12 mouse cellular contexts compared by ENCODE assay signal in genomic region chr8:84995680-84996079, GRCm38 (mm10). TPM values are rescaled to one million over a fixed set of nuclear protein-coding genes. Genes with fewer than 3 reads are reported as not detected.
DNase-seq lines count a peak whose midpoint lies in the region; ATAC-seq and TF ChIP-seq lines count a peak whose summit lies in the region.
"Had no signal": no experiment of that assay in that cellular context is flagged by ENCODE, and none has a peak within 500 bp of the region (broad histone marks: within the 10 kb centered on the region; RNA-seq: fewer than 3 reads in every experiment).

No protein-coding gene starts in this region.

- no peak for DNase-seq in forebrain, embryonic 11.5 days (ENCODE audit: low spot score)
- peak; percentile 41 for DNase-seq in thymus, postnatal 0 days (ENCODE audit: low spot score)
- DNase-seq in thymus, adult 18-20 months: no peak
- DNase-seq in limb, embryonic 10.5 days (ENCODE audit: low spot score): peak; percentile 43
- DNase-seq in stomach, postnatal 0 days (ENCODE audit: low spot score): no peak
- no peak for DNase-seq in liver, postnatal 0 days
- no peak for DNase-seq in yolk sac, embryonic 10.5 days (ENCODE audit: low spot score)
- DNase-seq: kidney, postnatal 14 days; lung, postnatal 4 days had no signal

- ATAC-seq in forebrain, embryonic 12.5 days (ENCODE audit: low FRiP score): no peak
- ATAC-seq in forebrain, embryonic 11.5 days (replicated peaks; ENCODE audit: low FRiP score): no peak
- no peak for ATAC-seq in stomach, postnatal 0 days (ENCODE audit: low FRiP score, low TSS enrichment)
- ATAC-seq in liver, postnatal 0 days: no peak
- ATAC-seq: activated CD4-positive, CD25-positive, alpha-beta regulatory T cell, adult 4 months had no signal

- H3K27ac ChIP-seq in forebrain, embryonic 12.5 days: 0 out of 2 replicates have a peak overlapping the region, but pooled peaks have one; percentile 9
- no peak overlapping the region for H3K27ac ChIP-seq in forebrain, embryonic 11.5 days (ENCODE audit: low read depth, low read length)
- H3K27ac ChIP-seq in limb, embryonic 10.5 days: peak overlapping the region; percentile 56; the same call in 1 of the 2 replicates
- H3K27ac ChIP-seq in stomach, postnatal 0 days (replicated peaks): no peak overlapping the region
- H3K27ac ChIP-seq in liver, postnatal 0 days (ENCODE audit: low read depth): no peak overlapping the region

- TF ChIP-seq CTCF in stomach, postnatal 0 days (IDR thresholded peaks at IDR 0.05; ENCODE audit: low read depth): no peak
- no peak for TF ChIP-seq CTCF in liver, postnatal 0 days (IDR thresholded peaks at IDR 0.05; ENCODE audit: low read depth)

- H3K27me3 ChIP-seq in forebrain, embryonic 12.5 days: peaks cover 24% of the 10 kb centered on the region
- no peaks in the 10 kb centered on the region; the same call in 1 of the 2 replicates for H3K27me3 ChIP-seq in forebrain, embryonic 11.5 days (ENCODE audit: control insufficient read depth, insufficient read depth, low read length)
- peaks cover 60% of the 10 kb centered on the region for H3K27me3 ChIP-seq in limb, embryonic 10.5 days (ENCODE audit: low read depth, poor library complexity, severe bottlenecking)
- no peaks in the 10 kb centered on the region for H3K27me3 ChIP-seq in stomach, postnatal 0 days (ENCODE audit: control insufficient read depth, insufficient read depth, low read length)
- no peaks in the 10 kb centered on the region for H3K27me3 ChIP-seq in liver, postnatal 0 days (ENCODE audit: insufficient read depth, low read length)

- no peaks in the 10 kb centered on the region for H3K9me3 ChIP-seq in forebrain, embryonic 12.5 days
- no peaks in the 10 kb centered on the region for H3K9me3 ChIP-seq in forebrain, embryonic 11.5 days (ENCODE audit: control insufficient read depth, low read length)
- no peaks in the 10 kb centered on the region for H3K9me3 ChIP-seq in limb, embryonic 10.5 days (replicated peaks)
- no peaks in the 10 kb centered on the region for H3K9me3 ChIP-seq in stomach, postnatal 0 days (ENCODE audit: control insufficient read depth, low read length)
- H3K9me3 ChIP-seq in liver, postnatal 0 days (ENCODE audit: low read length): no peaks in the 10 kb centered on the region

- H3K4me3 ChIP-seq in forebrain, embryonic 12.5 days (replicated peaks): peak overlapping the region; percentile 5; the same call in 1 of the 2 replicates
- H3K4me3 ChIP-seq in forebrain, embryonic 11.5 days (ENCODE audit: low read depth, low read length): no peak overlapping the region
- H3K4me3 ChIP-seq in limb, embryonic 10.5 days: peak overlapping the region; percentile 24
- H3K4me3 ChIP-seq in stomach, postnatal 0 days (ENCODE audit: low read depth, low read length): no peak overlapping the region
- H3K4me3 ChIP-seq in liver, postnatal 0 days (ENCODE audit: low read depth, low read length): no peak overlapping the region

- 29% methylated on average over 25 of the region's 25 CpGs for WGBS in forebrain, embryonic 12.5 days
- 21% methylated on average over 25 of the region's 25 CpGs for WGBS in forebrain, embryonic 11.5 days
- WGBS in limb, embryonic 10.5 days: 25% methylated on average over 25 of the region's 25 CpGs
- 44% methylated on average over 25 of the region's 25 CpGs for WGBS in stomach, postnatal 0 days
- WGBS in liver, postnatal 0 days (ENCODE audit: insufficient replicate concordance): 73% methylated on average over 25 of the region's 25 CpGs

- no peak overlapping the region for H3K9ac ChIP-seq in forebrain, embryonic 12.5 days
- H3K9ac ChIP-seq in forebrain, embryonic 11.5 days (ENCODE audit: low read length): no peak overlapping the region; the same call in 1 of the 2 replicates
- no peak overlapping the region for H3K9ac ChIP-seq in stomach, postnatal 0 days (ENCODE audit: low read length)
- H3K9ac ChIP-seq in liver, postnatal 0 days (replicated peaks): no peak overlapping the region

- peaks cover 20% of the 10 kb centered on the region for H3K4me1 ChIP-seq in forebrain, embryonic 12.5 days
- peaks cover 3% of the 10 kb centered on the region; the same call in 1 of the 2 replicates for H3K4me1 ChIP-seq in forebrain, embryonic 11.5 days (replicated peaks; ENCODE audit: control insufficient read depth, insufficient read depth, low read length)
- peaks cover 21% of the 10 kb centered on the region for H3K4me1 ChIP-seq in limb, embryonic 10.5 days
- peaks cover 6% of the 10 kb centered on the region for H3K4me1 ChIP-seq in stomach, postnatal 0 days (replicated peaks; ENCODE audit: control insufficient read depth, insufficient read depth)
- peaks cover 13% of the 10 kb centered on the region for H3K4me1 ChIP-seq in liver, postnatal 0 days (ENCODE audit: insufficient read depth)

- no peak for TF ChIP-seq EP300 in stomach, postnatal 0 days (optimal IDR thresholded peaks at IDR 0.05)
- TF ChIP-seq EP300 in liver, postnatal 0 days (IDR thresholded peaks at IDR 0.05; ENCODE audit: low read depth): no peak

- peak overlapping the region; percentile 27; the same call in 1 of the 2 replicates for H3K4me2 ChIP-seq in forebrain, embryonic 12.5 days
- H3K4me2 ChIP-seq in forebrain, embryonic 11.5 days (ENCODE audit: low read depth, low read length, severe bottlenecking): no peak overlapping the region
- 0 out of 2 replicates have a peak overlapping the region, but pooled peaks have one; percentile 8 for H3K4me2 ChIP-seq in stomach, postnatal 0 days (replicated peaks; ENCODE audit: low read depth)
- H3K4me2 ChIP-seq in liver, postnatal 0 days (ENCODE audit: low read depth, low read length): no peak overlapping the region

- no peaks in the 10 kb centered on the region; the same call in 1 of the 2 replicates for H3K36me3 ChIP-seq in forebrain, embryonic 12.5 days (replicated peaks)
- no peaks in the 10 kb centered on the region for H3K36me3 ChIP-seq in forebrain, embryonic 11.5 days (ENCODE audit: control insufficient read depth, insufficient read depth, low read length)
- no peaks in the 10 kb centered on the region for H3K36me3 ChIP-seq in limb, embryonic 10.5 days
- no peaks in the 10 kb centered on the region for H3K36me3 ChIP-seq in stomach, postnatal 0 days (ENCODE audit: control insufficient read depth, insufficient read depth, low read length)
- 0 out of 2 replicates have a peak, but pooled peaks cover 7% of the 10 kb centered on the region for H3K36me3 ChIP-seq in liver, postnatal 0 days (replicated peaks; ENCODE audit: insufficient read depth, low read length)

RNA-seq across cellular contexts. Expression of gene Hook2, which starts 5.3 kb away (rescaled TPM):
- polyA plus RNA-seq in forebrain, embryonic 12.5 days (2016; fragmentation: Nextera tagmentation; extraction: Ambion mirVana): 16.1 and 18.2 TPM in 2 replicates
- polyA plus RNA-seq in forebrain, embryonic 11.5 days (2014; fragmentation: Nextera tagmentation; extraction: Ambion mirVana): 14.8 and 15.5 TPM in 2 replicates
- polyA plus RNA-seq in thymus, postnatal 0 days (2015; fragmentation: Nextera tagmentation; extraction: Ambion mirVana): 14.9 and 16.0 TPM in 2 replicates
- polyA plus RNA-seq in limb, embryonic 10.5 days (2016; fragmentation: Nextera tagmentation; extraction: Ambion mirVana): 16.0 and 19.1 TPM in 2 replicates
- 28.8 and 30.9 TPM in 2 replicates for polyA plus RNA-seq in stomach, postnatal 0 days (2015; fragmentation: Nextera tagmentation; extraction: Ambion mirVana)
- polyA plus RNA-seq in liver, postnatal 0 days (2015; fragmentation: Nextera tagmentation; extraction: Ambion mirVana): 12.0 and 12.2 TPM in 2 replicates

RNA-seq across cellular contexts. Expression of gene Junb, which starts 17.2 kb away (rescaled TPM):
- polyA plus RNA-seq in forebrain, embryonic 12.5 days (2016; fragmentation: Nextera tagmentation; extraction: Ambion mirVana): 4.8 and 4.9 TPM in 2 replicates
- 5.2 and 5.8 TPM in 2 replicates for polyA plus RNA-seq in forebrain, embryonic 11.5 days (2014; fragmentation: Nextera tagmentation; extraction: Ambion mirVana)
- polyA plus RNA-seq in thymus, postnatal 0 days (2015; fragmentation: Nextera tagmentation; extraction: Ambion mirVana): 71.2 and 71.6 TPM in 2 replicates
- 9.9 and 14.4 TPM in 2 replicates for polyA plus RNA-seq in limb, embryonic 10.5 days (2016; fragmentation: Nextera tagmentation; extraction: Ambion mirVana)
- 88.5 and 95.9 TPM in 2 replicates for polyA plus RNA-seq in stomach, postnatal 0 days (2015; fragmentation: Nextera tagmentation; extraction: Ambion mirVana)
- polyA plus RNA-seq in liver, postnatal 0 days (2015; fragmentation: Nextera tagmentation; extraction: Ambion mirVana): 14.2 and 21.9 TPM in 2 replicates

RNA-seq across cellular contexts. Expression of gene Best2, which starts 18.7 kb away (rescaled TPM):
- polyA plus RNA-seq in forebrain, embryonic 12.5 days (2016; fragmentation: Nextera tagmentation; extraction: Ambion mirVana): not detected in 2 replicates
- polyA plus RNA-seq in forebrain, embryonic 11.5 days (2014; fragmentation: Nextera tagmentation; extraction: Ambion mirVana): not detected in 2 replicates
- 0.12 TPM in 1 of 2 replicates, not detected in the other for polyA plus RNA-seq in thymus, postnatal 0 days (2015; fragmentation: Nextera tagmentation; extraction: Ambion mirVana)
- not detected in 2 replicates for polyA plus RNA-seq in limb, embryonic 10.5 days (2016; fragmentation: Nextera tagmentation; extraction: Ambion mirVana)
- polyA plus RNA-seq in stomach, postnatal 0 days (2015; fragmentation: Nextera tagmentation; extraction: Ambion mirVana): 0.06 and 0.16 TPM in 2 replicates
- not detected in 2 replicates for polyA plus RNA-seq in liver, postnatal 0 days (2015; fragmentation: Nextera tagmentation; extraction: Ambion mirVana)
- polyA plus RNA-seq: activated CD4-positive, CD25-positive, alpha-beta regulatory T cell, adult 4 months; heart, embryonic 16.5 days had no signal

RNA-seq across cellular contexts. Expression of gene Rnaseh2a, which starts 26.1 kb away (rescaled TPM):
- 117 and 124 TPM in 2 replicates for polyA plus RNA-seq in forebrain, embryonic 12.5 days (2016; fragmentation: Nextera tagmentation; extraction: Ambion mirVana)
- 128 and 147 TPM in 2 replicates for polyA plus RNA-seq in forebrain, embryonic 11.5 days (2014; fragmentation: Nextera tagmentation; extraction: Ambion mirVana)
- 150 TPM in 2 replicates for polyA plus RNA-seq in thymus, postnatal 0 days (2015; fragmentation: Nextera tagmentation; extraction: Ambion mirVana)
- 156 and 168 TPM in 2 replicates for polyA plus RNA-seq in limb, embryonic 10.5 days (2016; fragmentation: Nextera tagmentation; extraction: Ambion mirVana)
- 79.4 and 80.1 TPM in 2 replicates for polyA plus RNA-seq in stomach, postnatal 0 days (2015; fragmentation: Nextera tagmentation; extraction: Ambion mirVana)
- polyA plus RNA-seq in liver, postnatal 0 days (2015; fragmentation: Nextera tagmentation; extraction: Ambion mirVana): 67.1 and 70.8 TPM in 2 replicates

RNA-seq across cellular contexts. Expression of gene Prdx2, which starts 26.3 kb away (rescaled TPM):
- 1,271 and 1,280 TPM in 2 replicates for polyA plus RNA-seq in forebrain, embryonic 12.5 days (2016; fragmentation: Nextera tagmentation; extraction: Ambion mirVana)
- 1,226 and 1,312 TPM in 2 replicates for polyA plus RNA-seq in forebrain, embryonic 11.5 days (2014; fragmentation: Nextera tagmentation; extraction: Ambion mirVana)
- polyA plus RNA-seq in thymus, postnatal 0 days (2015; fragmentation: Nextera tagmentation; extraction: Ambion mirVana): 450 and 476 TPM in 2 replicates
- 1,175 and 1,260 TPM in 2 replicates for polyA plus RNA-seq in limb, embryonic 10.5 days (2016; fragmentation: Nextera tagmentation; extraction: Ambion mirVana)
- 370 and 376 TPM in 2 replicates for polyA plus RNA-seq in stomach, postnatal 0 days (2015; fragmentation: Nextera tagmentation; extraction: Ambion mirVana)
- 780 and 831 TPM in 2 replicates for polyA plus RNA-seq in liver, postnatal 0 days (2015; fragmentation: Nextera tagmentation; extraction: Ambion mirVana)

Comparison
In these comparisons a context has a peak if more than half of its experiments do, and no peak if none do; other contexts are left out.
1. H3K27ac ChIP-seq: peak in forebrain, embryonic 12.5 days (single experiment) and limb, embryonic 10.5 days (single experiment); none in forebrain, embryonic 11.5 days (single experiment), stomach, postnatal 0 days (single experiment) and liver, postnatal 0 days (single experiment).
2. H3K4me2 ChIP-seq: peak in forebrain, embryonic 12.5 days (single experiment) and stomach, postnatal 0 days (single experiment); none in forebrain, embryonic 11.5 days (single experiment) and liver, postnatal 0 days (single experiment).
3. H3K4me3 ChIP-seq: peak in forebrain, embryonic 12.5 days (single experiment) and limb, embryonic 10.5 days (single experiment); none in forebrain, embryonic 11.5 days (single experiment), stomach, postnatal 0 days (single experiment) and liver, postnatal 0 days (single experiment).
4. DNase-seq: peak in thymus, postnatal 0 days (single experiment) and limb, embryonic 10.5 days (single experiment); none in forebrain, embryonic 11.5 days (single experiment), thymus, adult 18-20 months (0 of 2), stomach, postnatal 0 days (single experiment), liver, postnatal 0 days (single experiment) and yolk sac, embryonic 10.5 days (single experiment).